Mouse (Mus musculus) activated CD4-positive, CD25-positive, alpha-beta regulatory T cell (primary cell): ENCODE results near the gene Ssr2. TPM values are rescaled to one million over a fixed set of nuclear protein-coding genes. Genes with fewer than 3 reads are reported as not detected.

Experiments
- polyA plus RNA-seq, 2 experiments: library from polyadenylated mRNA; unstranded; fragments of 100-300 nt; shearing (Covaris generic); gene quantifications; one replicate each; pipeline ENCODE4 v1.2.1; 2017

The Ssr2 gene
- 100 to 1,000 TPM; 137 to 153 TPM for polyA plus RNA-seq

GRCm38 (mm10) chr3:88575540-88575939, at the start of gene Ssr2:
TSS of gene Ssr2 (plus strand) at chr3:88575876.

GRCm38 (mm10) chr3:88532299-88532674, 43.4 kb upstream of the Ssr2 start, which contains the start of gene Mex3a:
TSS of gene Mex3a (plus strand) at chr3:88532395.

GRCm38 (mm10) chr3:88548180-88548917, 27.3 kb upstream of the Ssr2 start, which contains the start of gene Rab25:
TSS of gene Rab25 (minus strand) at chr3:88548300.

GRCm38 (mm10) chr3:88552676-88553524, 22.8 kb upstream of the Ssr2 start, which contains the start of gene Lamtor2:
TSS of gene Lamtor2 (minus strand) at chr3:88553074.

GRCm38 (mm10) chr3:88553525-88553879, 22.2 kb upstream of the Ssr2 start, which contains the start of gene Ubqln4:
TSS of gene Ubqln4 (plus strand) at chr3:88553758.

GRCm38 (mm10) chr3:88605666-88606065, 30.0 kb downstream of the Ssr2 start, which contains the start of gene Arhgef2:
TSS of gene Arhgef2 (plus strand) at chr3:88605966.

Other genes with a start within 250 kb of the Ssr2 start
- gene Tmem79, start 239.7 kb upstream of the Ssr2 start, polyA plus RNA-seq, result 1 to 10 TPM in 1 of 2 experiments, under 1 TPM in 1; 0.76 to 1.9 TPM
- 10 to 100 TPM; 43.8 to 45.7 TPM for gene Smg5, start 239.6 kb upstream of the Ssr2 start, polyA plus RNA-seq
- not detected for gene Paqr6, start 211.3 kb upstream of the Ssr2 start, polyA plus RNA-seq
- gene Bglap3, start 203.1 kb upstream of the Ssr2 start, polyA plus RNA-seq, result not detected
- gene Bglap2, start 197.2 kb upstream of the Ssr2 start, polyA plus RNA-seq, result not detected
- not detected for gene Bglap, start 191.4 kb upstream of the Ssr2 start, polyA plus RNA-seq
- gene Pmf1, start 165.5 kb upstream of the Ssr2 start, polyA plus RNA-seq, result 10 to 100 TPM; 39.3 to 53.6 TPM
- 10 to 100 TPM; 12.4 to 16.7 TPM for gene Slc25a44, start 150.7 kb upstream of the Ssr2 start, polyA plus RNA-seq
- gene Sema4a, start 114.7 kb upstream of the Ssr2 start, polyA plus RNA-seq, result 100 to 1,000 TPM in 1 of 2 experiments, 10 to 100 TPM in 1; 42.2 to 122 TPM
- 10 to 100 TPM in 1 of 2 experiments, 1 to 10 TPM in 1; 7.7 to 30.9 TPM for gene Lmna, start 65.9 kb upstream of the Ssr2 start, polyA plus RNA-seq
- gene Mex3a, start 43.5 kb upstream of the Ssr2 start, polyA plus RNA-seq, result under 1 TPM; 0.21 to 0.33 TPM
- gene Rab25, start 27.6 kb upstream of the Ssr2 start, polyA plus RNA-seq, result under 1 TPM in 1 of 2 experiments, not detected in 1; 0.66 TPM
- 100 to 1,000 TPM; 165 to 189 TPM for gene Lamtor2, start 22.8 kb upstream of the Ssr2 start, polyA plus RNA-seq
- gene Ubqln4, start 22.1 kb upstream of the Ssr2 start, polyA plus RNA-seq, result 10 to 100 TPM; 35.4 to 39.3 TPM
- gene Arhgef2, start 30.1 kb downstream of the Ssr2 start, polyA plus RNA-seq, result 100 to 1,000 TPM; 132 to 145 TPM
- gene Rxfp4, start 77.3 kb downstream of the Ssr2 start, polyA plus RNA-seq, result not detected
- gene Khdc4, start 109.9 kb downstream of the Ssr2 start, polyA plus RNA-seq, result 10 to 100 TPM; 86.3 to 93.1 TPM
- 10 to 100 TPM; 53.6 to 55.8 TPM for gene Rit1, start 141.0 kb downstream of the Ssr2 start, polyA plus RNA-seq
- gene Syt11, start 199.3 kb downstream of the Ssr2 start, polyA plus RNA-seq, result 10 to 100 TPM; 51.5 to 92.1 TPM